Mouse (Mus musculus) stomach, embryonic 15.5 days (tissue): ENCODE data around the gene Smpd2. TPM values are rescaled to one million over a fixed set of nuclear protein-coding genes. Genes with fewer than 3 reads are reported as not detected.

Experiments used
- ATAC-seq: fragments of 200-750 bp; cut with Nextera tagmentation; 2 replicates; pipeline ENCODE4 v1.8.0; 2017; ENCODE audit warnings: low read depth, moderate number of reproducible peaks, moderate TSS enrichment; ENCODE audit not compliant: insufficient read depth, low FRiP score
- H3K27ac ChIP-seq: fragments of 300-500 bp; sonication (generic); 2 replicates; pipeline ENCODE4 v1.5.1; 2015; ENCODE audit warnings: mild to moderate bottlenecking, inconsistent platforms
- H3K27me3 ChIP-seq: fragments of 300-500 bp; sonication (generic); replicated peaks from 2 replicates; pipeline ENCODE4 v1.6.1; 2015; ENCODE audit warnings: inconsistent platforms
- H3K36me3 ChIP-seq: fragments of 300-500 bp; sonication (generic); 2 replicates; pipeline ENCODE4 v1.6.1; 2015; ENCODE audit warnings: inconsistent platforms
- H3K4me1 ChIP-seq: fragments of 300-500 bp; sonication (generic); 2 replicates; pipeline ENCODE4 v1.6.1; 2015; ENCODE audit warnings: inconsistent platforms
- H3K4me2 ChIP-seq: fragments of 300-500 bp; sonication (generic); 2 replicates; pipeline ENCODE4 v1.6.1; 2015; ENCODE audit warnings: mild to moderate bottlenecking, inconsistent platforms
- H3K4me3 ChIP-seq: fragments of 300-500 bp; sonication (generic); replicated peaks from 2 replicates; pipeline ENCODE4 v1.5.1; 2015; ENCODE audit warnings: inconsistent platforms
- H3K9ac ChIP-seq: fragments of 300-500 bp; sonication (generic); 2 replicates; pipeline ENCODE4 v1.6.1; 2015; ENCODE audit warnings: inconsistent platforms
- H3K9me3 ChIP-seq: fragments of 300-500 bp; sonication (generic); 2 replicates; pipeline ENCODE4 v1.6.1; 2016; ENCODE audit warnings: inconsistent platforms
- WGBS: fragments of 180-500 bp; shearing (Covaris S2); methylation state at CpG from one replicate; pipeline ENCODE4 v1.1.7; 2015; 5-methylcytosine and 5-hydroxymethylcytosine counted together
- polyA plus RNA-seq: library from polyadenylated mRNA; unstranded; fragments of >200 nt; fragmentation: Nextera tagmentation; extraction: Ambion mirVana; gene quantifications from 2 replicates; pipeline ENCODE4 v1.2.1, GENCODE M21; 2015

Gene Smpd2
- 47.2 and 56.5 TPM in 2 replicates for polyA plus RNA-seq

DNA sequence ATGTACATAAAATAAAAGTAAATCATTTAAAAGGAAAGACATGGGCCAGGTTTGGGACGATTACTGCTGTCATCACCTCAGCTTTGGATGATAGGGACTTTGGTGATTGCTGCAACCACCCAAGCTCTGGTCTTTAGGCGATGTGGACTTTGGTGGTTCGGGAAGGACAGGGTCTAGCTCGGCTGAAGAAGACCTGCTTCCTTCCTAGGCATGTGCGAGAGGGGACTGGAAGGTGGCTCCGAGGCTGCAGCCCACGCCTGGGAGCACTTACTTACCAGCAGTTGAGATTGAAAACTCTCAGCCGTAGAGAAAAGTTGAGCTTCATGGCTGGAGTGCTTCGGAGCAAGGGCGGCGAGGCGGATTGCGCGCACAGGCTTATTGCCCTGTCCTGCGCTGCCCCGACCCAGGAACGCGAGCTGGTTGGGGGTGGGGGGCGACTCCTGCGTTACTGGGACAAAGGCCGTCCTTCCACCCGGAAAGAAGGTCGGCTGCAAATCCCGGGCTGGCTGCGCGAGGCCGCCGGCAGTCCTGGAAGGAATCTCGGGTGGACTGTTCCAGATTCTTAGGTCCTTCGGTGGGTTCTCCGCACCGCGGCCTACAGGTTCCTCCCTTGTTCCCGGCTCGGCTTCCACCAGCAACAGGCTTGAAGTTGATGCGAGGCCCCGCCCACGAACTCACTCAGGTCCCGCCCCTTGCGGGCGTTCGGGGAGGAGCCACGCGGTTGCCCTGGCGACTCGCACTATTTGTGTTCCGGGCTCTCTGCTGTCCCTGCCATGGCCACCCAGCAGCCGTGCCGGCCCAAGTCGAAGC, at the start of gene Smpd2, which contains the start of gene Ppil6:
Gene Smpd2 (minus strand): TSS at position 662 of the 810 bp plus-strand sequence.
Gene Ppil6 (plus strand): TSS at position 732 of the 810 bp plus-strand sequence.
- Histone ChIP-seq H3K4me3 (peak within 1 kb of the TSS; percentile 63), H3K4me2 (peak within 1 kb of the TSS; percentile 100), H3K27ac (peak within 1 kb of the TSS; percentile 78; the same call in 1 of the 2 replicates), H3K36me3 (peaks cover 29% of the 10 kb centered on the region), H3K9me3 (no peaks in the 10 kb centered on the region), H3K4me1 (peaks cover 22% of the 10 kb centered on the region), H3K9ac (peak within 1 kb of the TSS; percentile 57), H3K27me3 (no peaks in the 10 kb centered on the region)
- under 1% methylated on average over 50 of the region's 50 CpGs for WGBS
- peak; percentile 90 for ATAC-seq

GRCm38 (mm10) chr10:41538986-41539385, 48.8 kb upstream of the Smpd2 start:
- Histone ChIP-seq H3K27me3 (no peaks in the 10 kb centered on the region), H3K9me3 (no peaks in the 10 kb centered on the region), H3K4me1 (no peaks in the 10 kb centered on the region; the same call in 1 of the 2 replicates), H3K9ac (no peak overlapping the region), H3K4me2 (no peak overlapping the region), H3K36me3 (peaks cover 8% of the 10 kb centered on the region), H3K27ac (no peak overlapping the region), H3K4me3 (no peak overlapping the region)
- 89% methylated on average over 4 of the region's 4 CpGs for WGBS
- no peak for ATAC-seq

DNA sequence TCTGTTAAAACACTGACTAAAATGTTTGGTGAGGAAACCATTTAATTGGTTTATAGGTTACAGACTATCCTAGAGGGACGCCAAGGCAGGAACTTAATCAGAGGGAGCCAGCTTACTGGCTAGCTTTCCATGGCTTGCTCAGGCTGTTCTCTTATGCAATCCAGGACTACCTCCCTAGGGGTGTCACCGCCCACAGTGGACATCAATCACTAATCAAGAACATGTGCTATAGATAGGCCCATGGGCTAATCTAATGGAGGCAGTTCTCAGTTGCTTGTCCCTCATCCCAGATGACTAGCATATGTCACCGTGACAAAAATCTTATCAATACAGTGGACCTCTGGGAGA, 47.8 kb upstream of the Smpd2 start:
- Histone ChIP-seq H3K27ac (no peak overlapping the region), H3K36me3 (peaks cover 8% of the 10 kb centered on the region), H3K9ac (no peak overlapping the region), H3K4me1 (no peaks in the 10 kb centered on the region), H3K4me3 (no peak overlapping the region), H3K27me3 (no peaks in the 10 kb centered on the region), H3K9me3 (no peaks in the 10 kb centered on the region), H3K4me2 (no peak overlapping the region)
- 88% methylated on average over 3 of the region's 3 CpGs for WGBS
- ATAC-seq, result no peak

DNA sequence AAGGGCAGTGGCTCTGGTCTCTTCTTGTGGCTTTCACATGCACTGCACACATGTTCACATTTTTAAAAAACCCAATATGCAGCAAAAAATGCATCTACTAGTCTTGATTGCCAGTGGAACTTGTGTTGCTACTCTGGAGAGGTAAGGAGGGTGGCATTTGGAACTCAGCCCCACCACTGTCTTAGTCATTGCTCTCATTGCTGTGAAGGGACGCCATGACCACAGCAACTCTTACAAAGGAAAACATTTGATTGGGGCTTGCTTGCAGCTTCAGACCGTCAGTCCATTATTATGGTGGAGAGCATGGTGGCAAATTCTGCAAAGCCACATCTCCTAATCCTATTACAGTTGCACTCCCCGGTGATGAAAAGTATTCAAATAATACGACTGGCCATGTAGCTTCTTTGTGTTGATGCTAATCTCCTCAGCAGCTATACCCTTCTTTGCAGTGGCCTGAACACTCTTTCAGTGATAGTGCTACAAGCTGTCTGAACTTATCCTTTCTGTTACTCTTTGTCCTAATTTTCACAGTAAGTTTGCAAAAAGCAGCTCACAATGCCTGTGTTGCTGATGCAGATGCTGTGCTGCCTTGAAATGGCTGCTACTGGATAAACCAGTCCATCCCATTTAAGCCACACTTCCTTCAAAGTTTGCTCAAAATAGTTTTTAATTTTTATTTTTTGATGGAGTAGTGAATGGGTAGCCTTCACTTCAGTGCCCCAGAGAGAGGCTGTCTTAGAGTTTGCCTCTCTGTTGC, 47.2 kb upstream of the Smpd2 start:
- H3K36me3 ChIP-seq, result peaks cover 8% of the 10 kb centered on the region
- 88% methylated on average over 4 of the region's 4 CpGs for WGBS
- no peak overlapping the region for H3K4me3 ChIP-seq
- H3K4me2 ChIP-seq, result no peak overlapping the region
- H3K4me1 ChIP-seq, result no peaks in the 10 kb centered on the region
- H3K27me3 ChIP-seq, result no peaks in the 10 kb centered on the region
- no peak overlapping the region for H3K9ac ChIP-seq
- ATAC-seq, result no peak
- H3K27ac ChIP-seq, result no peak overlapping the region
- H3K9me3 ChIP-seq, result no peaks in the 10 kb centered on the region

DNA sequence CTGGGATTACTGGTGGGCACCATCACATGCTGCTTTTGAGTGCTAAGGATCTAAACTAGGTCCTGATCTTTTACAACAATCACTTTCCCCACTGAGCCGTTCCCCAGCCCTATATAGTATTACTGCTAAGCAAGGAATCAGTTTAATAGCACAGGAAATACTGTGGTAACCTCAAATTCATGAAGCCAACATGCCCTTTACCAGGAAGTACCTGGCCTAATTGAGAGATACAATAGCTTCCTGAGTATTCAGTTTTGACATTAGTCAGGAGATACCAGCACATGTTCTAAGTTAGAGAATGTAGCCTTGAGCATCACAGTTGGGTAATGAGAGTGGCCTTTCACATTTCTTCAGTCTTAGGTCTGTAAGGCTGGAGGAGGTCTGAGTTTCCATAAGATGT, 46.5 kb upstream of the Smpd2 start:
- H3K4me3 ChIP-seq, result no peak overlapping the region
- H3K4me2 ChIP-seq, result no peak overlapping the region
- WGBS, result 91% methylated on average over 1 of the region's 1 CpGs
- no peaks in the 10 kb centered on the region for H3K9me3 ChIP-seq
- H3K9ac ChIP-seq, result no peak overlapping the region
- no peak overlapping the region for H3K27ac ChIP-seq
- H3K4me1 ChIP-seq, result no peaks in the 10 kb centered on the region
- peaks cover 8% of the 10 kb centered on the region for H3K36me3 ChIP-seq
- no peaks in the 10 kb centered on the region for H3K27me3 ChIP-seq
- ATAC-seq, result no peak

DNA sequence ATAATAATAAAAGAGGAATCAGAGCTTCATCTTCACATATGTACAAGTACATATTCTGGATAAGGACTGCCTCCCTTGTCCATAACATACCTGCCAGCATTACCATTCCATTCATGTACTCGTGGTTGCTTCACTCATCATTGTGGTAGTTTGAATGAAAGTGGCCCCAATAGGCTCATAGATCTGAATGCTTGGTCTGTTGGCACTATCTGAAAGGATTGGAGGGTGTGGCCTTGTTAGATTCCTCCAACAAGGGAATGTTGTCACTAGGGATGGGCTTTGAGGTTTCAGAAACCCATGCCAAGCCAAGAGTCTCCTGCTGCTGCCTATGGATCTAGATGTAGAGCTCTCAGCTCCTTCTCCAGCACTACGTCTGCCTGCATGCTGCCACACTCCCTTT, 45.8 kb upstream of the Smpd2 start:
- no peaks in the 10 kb centered on the region for H3K27me3 ChIP-seq
- H3K4me2 ChIP-seq, result no peak overlapping the region
- no peak overlapping the region for H3K4me3 ChIP-seq
- no peaks in the 10 kb centered on the region for H3K9me3 ChIP-seq
- 91% methylated on average over 2 of the region's 2 CpGs for WGBS
- no peak for ATAC-seq
- no peaks in the 10 kb centered on the region for H3K4me1 ChIP-seq
- no peak overlapping the region for H3K27ac ChIP-seq
- no peak overlapping the region for H3K9ac ChIP-seq
- H3K36me3 ChIP-seq, result peaks cover 8% of the 10 kb centered on the region

- H3K4me2 ChIP-seq, result no peak overlapping the region
- H3K27ac ChIP-seq, result no peak overlapping the region
- H3K9ac ChIP-seq, result no peak overlapping the region
- H3K4me1 ChIP-seq, result no peaks in the 10 kb centered on the region
- H3K27me3 ChIP-seq, result no peaks in the 10 kb centered on the region
- peaks cover 21% of the 10 kb centered on the region for H3K36me3 ChIP-seq
- no peaks in the 10 kb centered on the region for H3K9me3 ChIP-seq
- no peak for ATAC-seq
- WGBS, result 87% methylated on average over 5 of the region's 5 CpGs
- H3K4me3 ChIP-seq, result no peak overlapping the region
Measured at GRCm38 (mm10) chr10:41529972-41530371, 39.8 kb upstream of the Smpd2 start.

DNA sequence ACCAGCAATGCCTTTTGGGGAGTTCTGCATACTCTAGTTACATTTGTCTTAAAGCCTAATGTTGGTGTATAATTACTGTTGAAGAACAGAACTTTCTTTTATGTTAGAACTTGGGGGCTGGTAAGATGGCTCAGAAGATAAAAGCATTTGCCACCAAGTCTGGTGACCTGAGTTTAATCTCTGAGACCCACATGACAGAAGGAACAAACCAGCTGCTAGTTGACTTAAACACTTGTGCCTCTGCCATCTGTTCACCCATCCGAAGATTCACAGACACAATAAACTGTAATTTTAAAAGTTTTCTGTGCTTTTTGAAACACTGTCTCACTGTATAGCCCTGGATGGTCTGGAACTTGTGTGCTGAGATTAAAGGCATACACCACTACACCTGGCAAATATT, 35.5 kb upstream of the Smpd2 start:
- H3K4me2 ChIP-seq, result no peak overlapping the region
- H3K4me3 ChIP-seq, result no peak overlapping the region
- peaks cover 20% of the 10 kb centered on the region for H3K36me3 ChIP-seq
- no peaks in the 10 kb centered on the region for H3K9me3 ChIP-seq
- 76% methylated on average over 1 of the region's 1 CpGs for WGBS
- H3K4me1 ChIP-seq, result peaks cover 9% of the 10 kb centered on the region
- H3K9ac ChIP-seq, result no peak overlapping the region
- ATAC-seq, result no peak
- no peak overlapping the region for H3K27ac ChIP-seq
- H3K27me3 ChIP-seq, result no peaks in the 10 kb centered on the region

- H3K4me2 ChIP-seq, result no peak overlapping the region
- peaks cover 6% of the 10 kb centered on the region for H3K36me3 ChIP-seq
- H3K9ac ChIP-seq, result no peak overlapping the region
- ATAC-seq, result no peak
- H3K27me3 ChIP-seq, result no peaks in the 10 kb centered on the region
- H3K9me3 ChIP-seq, result no peaks in the 10 kb centered on the region
- no peak overlapping the region for H3K4me3 ChIP-seq
- H3K4me1 ChIP-seq, result peaks cover 9% of the 10 kb centered on the region
- H3K27ac ChIP-seq, result no peak overlapping the region; the same call in 1 of the 2 replicates
- WGBS, result 38% methylated on average over 3 of the region's 3 CpGs
Measured at GRCm38 (mm10) chr10:41523386-41523785, 33.2 kb upstream of the Smpd2 start.

- Histone ChIP-seq H3K4me1 (peaks cover 9% of the 10 kb centered on the region), H3K27me3 (no peaks in the 10 kb centered on the region), H3K9me3 (no peaks in the 10 kb centered on the region), H3K36me3 (peaks cover 3% of the 10 kb centered on the region; the same call in 1 of the 2 replicates), H3K27ac (no peak overlapping the region), H3K4me3 (peak overlapping the region; percentile 80), H3K4me2 (peak overlapping the region; percentile 89), H3K9ac (peak overlapping the region; percentile 92; the same call in 1 of the 2 replicates)
- WGBS, result 5% methylated on average over 5 of the region's 5 CpGs
- ATAC-seq, result no peak
Measured at GRCm38 (mm10) chr10:41520410-41520673, 30.2 kb upstream of the Smpd2 start.

DNA sequence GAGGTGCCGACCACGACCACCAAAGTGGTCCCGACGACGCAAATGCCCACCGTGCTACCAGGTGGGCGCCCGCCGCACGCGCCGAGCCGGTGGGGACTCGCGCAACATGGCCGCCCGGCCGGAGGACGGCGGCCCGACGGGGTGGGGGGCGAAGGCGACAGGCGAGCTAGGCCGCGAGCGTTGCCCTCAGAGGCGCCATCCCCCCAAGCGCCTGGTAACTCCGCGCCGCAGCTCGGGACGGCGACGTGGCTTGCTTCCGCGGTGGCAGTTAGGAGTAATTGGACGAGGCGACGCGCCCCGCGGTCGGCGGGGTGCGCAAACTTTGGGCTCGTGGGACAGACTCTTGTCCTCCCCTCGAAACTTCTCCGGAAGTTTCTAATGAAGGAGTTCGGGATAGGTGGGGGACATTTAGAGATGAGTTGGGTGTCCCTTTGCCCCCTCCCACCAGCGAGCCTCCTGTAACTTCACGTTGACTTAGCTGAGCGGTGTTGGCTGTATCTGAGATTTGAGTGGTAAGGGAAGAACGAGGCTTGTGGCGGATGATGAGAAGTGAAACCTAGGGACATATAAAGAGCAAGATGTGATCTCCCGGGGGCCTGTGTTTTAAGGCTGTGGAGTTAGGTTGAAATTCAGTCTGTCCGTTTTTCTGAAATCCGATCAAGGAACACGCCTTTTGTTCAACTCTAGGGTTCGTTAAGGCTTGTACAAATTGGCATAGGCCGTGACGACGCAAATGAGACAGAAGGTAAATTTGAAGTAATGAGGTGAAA, 29.7 kb upstream of the Smpd2 start:
- Histone ChIP-seq H3K36me3 (peaks cover 2% of the 10 kb centered on the region; the same call in 1 of the 2 replicates), H3K27ac (peak overlapping the region; percentile 97), H3K4me1 (peaks cover 9% of the 10 kb centered on the region), H3K4me2 (peak overlapping the region; percentile 89), H3K9ac (peak overlapping the region; percentile 92), H3K9me3 (no peaks in the 10 kb centered on the region), H3K27me3 (no peaks in the 10 kb centered on the region), H3K4me3 (peak overlapping the region; percentile 80)
- WGBS, result under 1% methylated on average over 65 of the region's 65 CpGs
- ATAC-seq, result peak; percentile 36
